Mouse (Mus musculus): ENCODE measurements around the gene Isx. TPM values are rescaled to one million over a fixed set of nuclear protein-coding genes. Genes with fewer than 3 reads are reported as not detected.

Gene Isx
- not detected for total RNA-seq (2021)
- long read RNA-seq, experiment 1, result 0 reads
- long read RNA-seq, experiment 2, result 0 reads

GRCm38 (mm10) chr8:74872940-74873339, at the start of gene Isx:
Gene Isx (plus strand): TSS chr8:74873173.
- DNase-seq (ENCODE audit: low spot score), result no peak

GRCm38 (mm10) chr8:74827689-74828088, 45.3 kb upstream of the Isx start:
- DNase-seq (ENCODE audit: low spot score), result no peak

- no peak for DNase-seq (ENCODE audit: low spot score)
Measured at GRCm38 (mm10) chr8:74831322-74831721, 41.7 kb upstream of the Isx start.

- no peak for DNase-seq (ENCODE audit: low spot score)
Measured at GRCm38 (mm10) chr8:74834246-74834645, 38.7 kb upstream of the Isx start.

- DNase-seq (ENCODE audit: low spot score), result no peak
Measured at GRCm38 (mm10) chr8:74847376-74848048, 25.5 kb upstream of the Isx start.

GRCm38 (mm10) chr8:74848707-74849106, 24.3 kb upstream of the Isx start:
- no peak for DNase-seq (ENCODE audit: low spot score)

GRCm38 (mm10) chr8:74850971-74851370, 22.0 kb upstream of the Isx start:
- no peak for DNase-seq (ENCODE audit: low spot score)

GRCm38 (mm10) chr8:74851837-74852236, 21.1 kb upstream of the Isx start:
- DNase-seq (ENCODE audit: low spot score), result no peak

GRCm38 (mm10) chr8:74853488-74853887, 19.5 kb upstream of the Isx start:
- no peak for DNase-seq (ENCODE audit: low spot score)

- DNase-seq (ENCODE audit: low spot score), result no peak
Measured at GRCm38 (mm10) chr8:74854786-74855185, 18.2 kb upstream of the Isx start.

GRCm38 (mm10) chr8:74855341-74855740, 17.6 kb upstream of the Isx start:
- DNase-seq (ENCODE audit: low spot score), result no peak

- DNase-seq (ENCODE audit: low spot score), result no peak
Measured at GRCm38 (mm10) chr8:74859241-74859640, 13.7 kb upstream of the Isx start.

GRCm38 (mm10) chr8:74860449-74860848, 12.5 kb upstream of the Isx start:
- no peak for DNase-seq (ENCODE audit: low spot score)

GRCm38 (mm10) chr8:74862598-74862997, 10.4 kb upstream of the Isx start:
- no peak for DNase-seq (ENCODE audit: low spot score)

- DNase-seq (ENCODE audit: low spot score), result no peak
Measured at GRCm38 (mm10) chr8:74870346-74870949, 2.5 kb upstream of the Isx start.

- no peak for DNase-seq (ENCODE audit: low spot score)
Measured at GRCm38 (mm10) chr8:74871686-74872085, 1.3 kb upstream of the Isx start.

GRCm38 (mm10) chr8:74872151-74872823, 686 bp upstream of the Isx start:
- no peak for DNase-seq (ENCODE audit: low spot score)

GRCm38 (mm10) chr8:74874565-74874964, 1.6 kb downstream of the Isx start:
- no peak for DNase-seq (ENCODE audit: low spot score)

GRCm38 (mm10) chr8:74878637-74879036, 5.7 kb downstream of the Isx start:
- DNase-seq (ENCODE audit: low spot score), result no peak

- DNase-seq (ENCODE audit: low spot score), result no peak
Measured at GRCm38 (mm10) chr8:74888763-74889162, 15.8 kb downstream of the Isx start.

GRCm38 (mm10) chr8:74891030-74891429, 18.1 kb downstream of the Isx start:
- no peak for DNase-seq (ENCODE audit: low spot score)

- DNase-seq (ENCODE audit: low spot score), result no peak
Measured at GRCm38 (mm10) chr8:74896302-74896701, 23.3 kb downstream of the Isx start.

GRCm38 (mm10) chr8:74897315-74897714, 24.3 kb downstream of the Isx start:
- DNase-seq (ENCODE audit: low spot score), result no peak

Data from gastrocnemius, adult 18-20 months (tissue).